Mouse (Mus musculus) embryo, embryonic 10 days (tissue): ENCODE data around the gene Secisbp2.

Experiments
- DNase-seq: peaks from one replicate; pipeline ENCODE4 v3.0.0-alpha.2; 2015; ENCODE audit warnings: low spot score

Gene Secisbp2

DNA sequence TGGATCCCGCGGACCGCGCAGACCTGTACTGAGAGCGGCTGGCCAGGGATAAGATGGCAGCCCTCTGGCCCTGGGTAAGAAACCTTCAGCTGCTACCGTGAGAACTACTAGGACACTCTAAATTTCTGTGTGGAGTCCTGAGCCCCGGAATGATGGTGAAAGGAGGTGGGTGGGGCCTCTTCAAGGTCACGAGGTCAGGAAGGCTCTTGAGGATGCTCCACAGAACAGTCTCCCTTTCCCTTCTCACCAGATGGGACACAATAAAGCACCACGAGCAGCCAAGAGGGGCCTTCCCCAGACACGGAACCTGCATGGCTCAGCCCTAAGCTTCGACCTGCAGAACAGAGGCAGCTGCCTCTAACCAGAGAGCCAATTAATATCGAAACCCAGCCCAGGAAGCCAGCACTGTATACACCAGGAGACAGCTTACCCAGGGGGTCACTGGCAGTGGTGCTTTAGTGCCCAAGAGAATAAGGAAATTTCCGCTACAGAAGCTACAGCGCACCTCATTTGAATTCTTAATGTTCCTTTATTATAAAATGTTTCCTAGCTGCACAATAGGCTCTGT, 80.7 kb downstream of the Secisbp2 start:
- no peak for DNase-seq
